Mouse (Mus musculus) MEL (cell line): ENCODE results near the gene Prkd2. TPM values are rescaled to one million over a fixed set of nuclear protein-coding genes. Genes with fewer than 3 reads are reported as not detected.

ENCODE experiments used
- DNase-seq: peaks from one replicate; pipeline ENCODE4 v3.0.0; 2011; ENCODE audit warnings: low read depth, low spot score
- H3K27ac ChIP-seq: 2 replicates; pipeline ENCODE4 v1.5.1; 2012; ENCODE audit warnings: low read depth, mild to moderate bottlenecking, control low read depth, low read length, moderate library complexity; ENCODE audit not compliant: control insufficient read depth
- H3K27me3 ChIP-seq, 2 experiments: fragments of 150-350 bp in 1 of 2; sonication (generic) in 1 of 2; 2 replicates each; pipeline ENCODE4 v1.6.1; 2012; ENCODE audit warnings: low read length in 2 of 2, mild to moderate bottlenecking in 2 of 2, improper control_type of control experiment in 1 of 2, moderate library complexity in 1 of 2; ENCODE audit not compliant: insufficient read depth in 2 of 2, control insufficient read depth in 1 of 2
- H3K36me3 ChIP-seq, 2 experiments: 2 replicates each; pipeline ENCODE4 v1.6.1; 2012 to 2014; ENCODE audit warnings: low read length in 2 of 2, improper control_type of control experiment in 1 of 2, inconsistent platforms in 1 of 2, mild to moderate bottlenecking in 1 of 2; ENCODE audit not compliant: insufficient read depth in 2 of 2, control insufficient read depth in 1 of 2
- H3K4me1 ChIP-seq, 2 experiments: fragments of 150-350 bp in 1 of 2; sonication (generic) in 1 of 2; 2 replicates each; pipeline ENCODE4 v1.6.1; 2012; ENCODE audit warnings: low read length in 2 of 2, improper control_type of control experiment in 1 of 2, mild to moderate bottlenecking in 1 of 2; ENCODE audit not compliant: insufficient read depth in 2 of 2, control insufficient read depth in 1 of 2
- H3K4me3 ChIP-seq, 2 experiments: fragments of 150-350 bp in 1 of 2; sonication (generic) in 1 of 2; 2 replicates each; pipeline ENCODE4 v1.5.1; 2012; ENCODE audit warnings: low read depth in 2 of 2, low read length in 2 of 2, mild to moderate bottlenecking in 2 of 2, moderate library complexity in 2 of 2, control low read depth in 1 of 2, improper control_type of control experiment in 1 of 2; ENCODE audit not compliant: control insufficient read depth in 1 of 2, insufficient read depth in 1 of 2
- H3K79me2 ChIP-seq: 2 replicates; pipeline ENCODE4 v1.6.1; 2012; ENCODE audit warnings: mild to moderate bottlenecking, low read length, moderate library complexity; ENCODE audit not compliant: control insufficient read depth, poor library complexity, insufficient read depth
- H3K9ac ChIP-seq: 2 replicates; pipeline ENCODE4 v1.6.1; 2012; ENCODE audit warnings: low read depth, mild to moderate bottlenecking, control low read depth, low read length, moderate library complexity; ENCODE audit not compliant: control insufficient read depth, poor library complexity, severe bottlenecking
- H3K9me3 ChIP-seq: fragments of 150-350 bp; sonication (generic); replicated peaks from 2 replicates; pipeline ENCODE4 v1.6.1; 2012; ENCODE audit warnings: mild to moderate bottlenecking, low read length, improper control_type of control experiment, moderate library complexity; ENCODE audit not compliant: insufficient read depth
- CHD2 ChIP-seq: IDR thresholded peaks from 2 replicates; pipeline ENCODE4 v1.6.1; 2011; ENCODE audit warnings: low read length, improper control_type of control experiment
- CTCF ChIP-seq, 3 experiments: IDR thresholded peaks in 2 of 3; conservative IDR thresholded peaks in 1 of 3; 2 replicates each; pipeline ENCODE4 v1.5.1; 2011 to 2012; ENCODE audit warnings: low read length in 3 of 3, low read depth in 2 of 3, mild to moderate bottlenecking in 2 of 3, improper control_type of control experiment in 1 of 3, inconsistent platforms in 1 of 3, mixed read lengths in 1 of 3, moderate library complexity in 1 of 3; ENCODE audit not compliant: control insufficient read depth in 1 of 3, insufficient read depth in 1 of 3, poor library complexity in 1 of 3, severe bottlenecking in 1 of 3
- E2F4 ChIP-seq: IDR thresholded peaks from 2 replicates; pipeline ENCODE4 v1.6.1; 2011; ENCODE audit warnings: low read depth, low read length, improper control_type of control experiment, borderline replicate concordance
- ELF1 ChIP-seq: IDR thresholded peaks from 2 replicates; pipeline ENCODE4 v1.6.1; 2014; ENCODE audit warnings: low read depth, mild to moderate bottlenecking, inconsistent platforms, low read length, improper control_type of control experiment, moderate library complexity
- EP300 ChIP-seq, 2 experiments: IDR thresholded peaks; 2 replicates each; pipeline ENCODE4 v1.6.1; 2011; ENCODE audit warnings: improper control_type of control experiment in 2 of 2, low read length in 2 of 2, low read depth in 1 of 2, mild to moderate bottlenecking in 1 of 2
- GABPA ChIP-seq: IDR thresholded peaks from 2 replicates; pipeline ENCODE4 v1.6.1; 2012; ENCODE audit warnings: low read depth, mild to moderate bottlenecking, inconsistent platforms, low read length, improper control_type of control experiment, moderate library complexity
- HCFC1 ChIP-seq: IDR thresholded peaks from 2 replicates; pipeline ENCODE4 v1.6.1; 2012; ENCODE audit warnings: low read depth, mild to moderate bottlenecking, inconsistent platforms, low read length, improper control_type of control experiment, moderate library complexity
- MAX ChIP-seq: IDR thresholded peaks from 2 replicates; pipeline ENCODE4 v1.6.1; 2011; ENCODE audit warnings: low read length, improper control_type of control experiment
- MAZ ChIP-seq: IDR thresholded peaks from 2 replicates; pipeline ENCODE4 v1.6.1; 2012; ENCODE audit warnings: low read depth, mild to moderate bottlenecking, inconsistent platforms, low read length, improper control_type of control experiment
- MXI1 ChIP-seq: IDR thresholded peaks from 2 replicates; pipeline ENCODE4 v1.6.1; 2011; ENCODE audit warnings: mild to moderate bottlenecking, low read depth, low read length, improper control_type of control experiment
- MYC ChIP-seq: IDR thresholded peaks from 2 replicates; pipeline ENCODE4 v1.6.1; 2011; ENCODE audit warnings: low read depth, mild to moderate bottlenecking, low read length, improper control_type of control experiment, moderate library complexity
- NELFE ChIP-seq: IDR thresholded peaks from 2 replicates; pipeline ENCODE4 v1.6.1; 2011; ENCODE audit warnings: low read depth, low read length, improper control_type of control experiment
- POLR2AphosphoS2 ChIP-seq: IDR thresholded peaks from 2 replicates; pipeline ENCODE4 v1.6.1; 2011; ENCODE audit warnings: low read length, improper control_type of control experiment
- RAD21 ChIP-seq: IDR thresholded peaks from 2 replicates; pipeline ENCODE4 v1.6.1; 2011; ENCODE audit warnings: mild to moderate bottlenecking, low read depth, low read length, improper control_type of control experiment
- RCOR1 ChIP-seq: IDR thresholded peaks from 2 replicates; pipeline ENCODE4 v1.6.1; 2012; ENCODE audit warnings: low read depth, mild to moderate bottlenecking, inconsistent platforms, low read length, improper control_type of control experiment
- SIN3A ChIP-seq: IDR thresholded peaks from 2 replicates; pipeline ENCODE4 v1.6.1; 2012; ENCODE audit warnings: low read length, improper control_type of control experiment, inconsistent platforms
- SMC3 ChIP-seq: IDR thresholded peaks from 2 replicates; pipeline ENCODE4 v1.6.1; 2011; ENCODE audit warnings: low read depth, low read length, improper control_type of control experiment
- TBP ChIP-seq: IDR thresholded peaks from 2 replicates; pipeline ENCODE4 v1.8.0; 2011; ENCODE audit warnings: low read depth, low read length, improper control_type of control experiment
- TCF12 ChIP-seq: IDR thresholded peaks from 2 replicates; pipeline ENCODE4 v1.6.1; 2014; ENCODE audit warnings: low read depth, mild to moderate bottlenecking, inconsistent platforms, low read length, improper control_type of control experiment, moderate library complexity
- UBTF ChIP-seq: IDR thresholded peaks from 2 replicates; pipeline ENCODE4 v1.6.1; 2012; ENCODE audit warnings: low read depth, mild to moderate bottlenecking, inconsistent platforms, low read length, improper control_type of control experiment, moderate library complexity, borderline replicate concordance; ENCODE audit not compliant: insufficient read depth
- USF1 ChIP-seq: IDR thresholded peaks from 2 replicates; pipeline ENCODE4 v1.6.1; 2014; ENCODE audit warnings: low read depth, mild to moderate bottlenecking, inconsistent platforms, low read length, improper control_type of control experiment, moderate library complexity
- ZKSCAN1 ChIP-seq: IDR thresholded peaks from 2 replicates; pipeline ENCODE4 v1.6.1; 2012; ENCODE audit warnings: low read depth, mild to moderate bottlenecking, inconsistent platforms, low read length, improper control_type of control experiment, moderate library complexity
- polyA plus RNA-seq, 2 experiments: library from polyadenylated mRNA; stranded (reverse) in 1 of 2; unstranded in 1 of 2; fragments of >175 nt in 1 of 2; fragments of >200 nt in 1 of 2; gene quantifications; 2 replicates each; pipeline versions ENCODE4 v1.2.1 to v1.2.4; 2012; ENCODE audit warnings: low replicate concordance in 2 of 2, low read depth in 1 of 2; ENCODE audit not compliant: insufficient read length in 2 of 2, insufficient read depth in 1 of 2, missing spikeins in 1 of 2
- total RNA-seq: library from RNA; depleted of rRNA; stranded (reverse); fragments of 300-350 nt; gene quantifications from 2 replicates; pipeline ENCODE4 v1.2.3, GENCODE M21; 2012

Gene Prkd2
- total and polyA plus RNA-seq, 3 experiments, result 2.9 to 8.7 TPM; not detected in 1

DNA sequence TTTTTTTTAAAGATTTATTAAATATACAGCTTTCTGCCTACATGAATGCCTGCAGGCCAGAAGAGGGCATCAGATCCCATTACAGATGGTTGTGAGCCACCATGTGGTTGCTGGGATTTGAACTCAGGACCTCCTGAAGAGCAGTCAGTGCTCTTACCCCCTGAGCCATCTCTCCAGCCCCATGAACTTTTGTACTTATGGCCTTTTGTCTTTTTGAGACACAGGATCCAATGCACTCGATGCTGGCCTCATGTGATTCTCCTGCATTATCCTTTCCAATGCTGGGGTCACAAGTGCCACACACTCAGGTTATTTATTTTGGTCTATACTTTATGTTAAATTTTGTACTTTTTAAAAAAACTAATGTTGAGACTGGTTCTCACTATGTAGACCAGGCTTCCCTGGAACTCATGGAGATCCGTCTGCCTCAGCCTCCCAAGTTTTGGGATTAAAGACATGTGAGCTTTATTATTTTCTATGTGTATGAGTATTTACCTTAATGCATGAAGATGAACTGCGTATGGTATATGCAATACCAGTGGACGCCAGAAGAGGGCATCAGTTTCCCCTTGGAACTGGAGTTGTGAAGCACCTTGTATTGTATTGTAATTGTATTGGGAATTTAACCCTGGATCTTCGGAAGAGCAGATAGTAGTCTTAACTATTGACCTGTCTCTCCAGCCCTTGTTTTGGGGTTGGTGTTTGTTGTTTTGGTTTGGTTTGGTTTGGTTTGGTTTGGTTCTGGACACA lies 17.4 kb downstream of the Prkd2 start:
- H3K9ac ChIP-seq, result no peak overlapping the region
- TF ChIP-seq SIN3A (no peak; the same call in 1 of the 2 replicates), EP300 (IDR thresholded peaks at IDR 0.05; ENCODE audit: low read depth in 1 of 2, low read length in 2 of 2) (no peak), USF1 (no peak), NELFE (no peak), CTCF (IDR thresholded peaks at IDR 0.05 in 2 of 3, conservative IDR thresholded peaks at IDR 0.05 in 1 of 3; ENCODE audit: control insufficient read depth in 1 of 3, insufficient read depth in 1 of 3, low read depth in 2 of 3, low read length in 3 of 3, poor library complexity in 1 of 3, severe bottlenecking in 1 of 3) (peak; percentile 52 to 88 (median 75)), E2F4 (no peak), ELF1 (no peak), RAD21 (peak; percentile 43), ZKSCAN1 (no peak), HCFC1 (no peak), RCOR1 (no peak), SMC3 (peak; percentile 71), TBP (peak; percentile 95), MXI1 (no peak), MAX (no peak), MYC (no peak), GABPA (no peak)
- no peaks in the 10 kb centered on the region for H3K9me3 ChIP-seq
- H3K4me3 ChIP-seq, result no peak overlapping the region
- no peaks in the 10 kb centered on the region for H3K27me3 ChIP-seq
- 0 out of 4 replicates have a peak, but pooled peaks cover 0 to 2% of the 10 kb centered on the region in 2 experiments for H3K36me3 ChIP-seq
- DNase-seq, result peak; percentile 82
- no peak overlapping the region for H3K27ac ChIP-seq
- H3K79me2 ChIP-seq, result no peaks in the 10 kb centered on the region
- 0 out of 4 replicates have a peak, but pooled peaks cover 0 to 3% of the 10 kb centered on the region in 2 experiments for H3K4me1 ChIP-seq

DNA sequence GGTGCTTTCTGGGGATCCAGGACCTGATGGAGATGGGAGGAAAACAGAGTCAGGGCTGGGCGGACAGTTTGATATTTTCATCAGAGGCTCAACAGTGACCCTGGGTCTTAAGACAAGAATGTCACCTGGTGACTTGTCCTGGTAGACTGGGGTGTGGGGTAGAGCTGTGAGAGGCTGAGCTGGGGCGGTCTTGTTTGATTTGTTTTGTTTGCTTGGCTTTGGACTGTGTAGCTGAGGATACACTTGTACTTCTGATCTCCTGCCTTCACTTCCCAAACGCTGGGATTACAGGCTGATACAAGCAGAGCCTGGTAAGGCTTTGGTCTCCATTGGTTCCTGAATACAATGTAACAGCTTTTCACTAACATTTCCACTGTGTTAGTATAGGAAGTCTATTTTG lies 24.8 kb downstream of the Prkd2 start:
- H3K9ac ChIP-seq, result no peak overlapping the region
- no peak overlapping the region for H3K27ac ChIP-seq
- H3K79me2 ChIP-seq, result no peaks in the 10 kb centered on the region
- H3K4me3 ChIP-seq, result no peak overlapping the region
- TF ChIP-seq POLR2AphosphoS2 (no peak), ZKSCAN1 (no peak), RAD21 (no peak), TCF12 (no peak), MXI1 (no peak), MAZ (no peak), CTCF (IDR thresholded peaks at IDR 0.05 in 2 of 3, conservative IDR thresholded peaks at IDR 0.05 in 1 of 3; ENCODE audit: control insufficient read depth in 1 of 3, insufficient read depth in 1 of 3, low read depth in 2 of 3, low read length in 3 of 3, poor library complexity in 1 of 3, severe bottlenecking in 1 of 3) (no peak), CHD2 (no peak), UBTF (no peak)
- no peaks in the 10 kb centered on the region for H3K27me3 ChIP-seq
- H3K36me3 ChIP-seq, result no peaks in the 10 kb centered on the region
- DNase-seq, result no peak
- no peaks in the 10 kb centered on the region for H3K4me1 ChIP-seq
- no peaks in the 10 kb centered on the region for H3K9me3 ChIP-seq
